23 mouse cellular contexts compared by ENCODE assay signal in the genomic region with DNA sequence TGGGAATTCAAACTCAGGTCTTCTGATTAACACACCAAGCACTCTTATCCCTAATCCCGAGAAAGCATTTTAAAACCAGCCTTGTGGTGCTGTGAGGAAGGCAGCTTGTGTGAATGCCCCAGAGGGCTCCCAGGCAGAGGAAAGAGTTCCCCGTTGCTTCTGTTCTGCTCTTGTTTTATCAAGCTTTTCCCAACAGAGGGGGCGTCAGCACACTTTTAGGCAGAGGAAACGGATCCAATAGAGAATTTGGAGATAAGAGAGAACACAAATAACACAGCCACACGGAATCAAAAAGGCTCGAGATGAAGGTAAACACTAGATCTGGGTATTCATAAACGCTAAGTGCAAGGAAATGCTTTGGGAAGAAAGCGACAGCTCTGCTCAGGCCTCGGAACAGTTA.
DNase-seq lines count a peak whose midpoint lies in the region; ATAC-seq and TF ChIP-seq lines count a peak whose summit lies in the region.
"Had no signal": no experiment of that assay in that cellular context is flagged by ENCODE, and none has a peak within 500 bp of the region (broad histone marks: within the 10 kb centered on the region; RNA-seq: fewer than 3 reads in every experiment).

No protein-coding gene starts in this region.

- H3K4me3 ChIP-seq in heart, embryonic 16.5 days (ENCODE audit: low read length): no peak overlapping the region
- no peak overlapping the region for H3K4me3 ChIP-seq in lung, embryonic 16.5 days (ENCODE audit: low read length)
- no peak overlapping the region for H3K4me3 ChIP-seq in lung, adult 2 months (replicated peaks; ENCODE audit: extremely low read depth, low read depth, low read length)
- no peak overlapping the region for H3K4me3 ChIP-seq in gastrocnemius, adult 2 months
- H3K4me3 ChIP-seq: embryonic facial prominence, embryonic 13.5 days; hindbrain, embryonic 12.5 days; layer of hippocampus, adult 2 months; limb, embryonic 13.5 days; neural tube, embryonic 12.5 days had no signal

- H3K9ac ChIP-seq in heart, embryonic 16.5 days (ENCODE audit: low read length): no peak overlapping the region
- H3K9ac ChIP-seq in lung, embryonic 16.5 days (ENCODE audit: low read length): no peak overlapping the region
- H3K9ac ChIP-seq: embryonic facial prominence, embryonic 13.5 days; hindbrain, embryonic 12.5 days; limb, embryonic 13.5 days; neural tube, embryonic 12.5 days had no signal

- ATAC-seq in heart, embryonic 16.5 days (replicated peaks; ENCODE audit: extremely low read depth, insufficient read depth, low FRiP score): no peak
- no peak for ATAC-seq in lung, embryonic 16.5 days (ENCODE audit: low read depth)
- ATAC-seq: forebrain, embryonic 16.5 days had no signal

- TF ChIP-seq CTCF in lung, adult 2 months (IDR thresholded peaks at IDR 0.05; ENCODE audit: insufficient read depth, low read length): no peak
- TF ChIP-seq CTCF in gastrocnemius, adult 2 months (IDR thresholded peaks at IDR 0.05): no peak

- peak overlapping the region; percentile 26 for H3K4me2 ChIP-seq in heart, embryonic 16.5 days (ENCODE audit: low read depth, low read length)
- 0 out of 2 replicates have a peak overlapping the region, but pooled peaks have one; percentile 6 for H3K4me2 ChIP-seq in lung, embryonic 16.5 days (ENCODE audit: low read depth, low read length)
- H3K4me2 ChIP-seq: embryonic facial prominence, embryonic 13.5 days; hindbrain, embryonic 12.5 days; limb, embryonic 13.5 days; neural tube, embryonic 12.5 days had no signal

- H3K4me1 ChIP-seq in heart, embryonic 16.5 days (ENCODE audit: control insufficient read depth, insufficient read depth, low read length): peaks cover 3% of the 10 kb centered on the region; the same call in 1 of the 2 replicates
- H3K4me1 ChIP-seq in lung, embryonic 16.5 days (replicated peaks; ENCODE audit: control insufficient read depth, insufficient read depth, low read length): peaks cover 3% of the 10 kb centered on the region; the same call in 1 of the 2 replicates
- no peaks in the 10 kb centered on the region for H3K4me1 ChIP-seq in lung, adult 2 months (ENCODE audit: control insufficient read depth, insufficient read depth, low read length)
- H3K4me1 ChIP-seq: neural tube, embryonic 12.5 days had no signal

- H3K36me3 ChIP-seq in heart, embryonic 16.5 days (ENCODE audit: control insufficient read depth, insufficient read depth): no peaks in the 10 kb centered on the region
- H3K36me3 ChIP-seq in lung, embryonic 16.5 days (ENCODE audit: control insufficient read depth, insufficient read depth, low read length): no peaks in the 10 kb centered on the region
- H3K36me3 ChIP-seq: embryonic facial prominence, embryonic 13.5 days; hindbrain, embryonic 12.5 days; limb, embryonic 13.5 days; neural tube, embryonic 12.5 days had no signal

- DNase-seq in heart, adult 11 months: peak; percentile 44
- no peak for DNase-seq in heart, postnatal 14 days
- no peak for DNase-seq in heart, adult 9 months (ENCODE audit: low spot score in 2 of 2)
- DNase-seq in lung, adult 2 months: no peak
- no peak for DNase-seq in gastrocnemius, adult 2 months
- DNase-seq: adrenal gland, postnatal 36 days; B cell, adult 2 months; cerebellum, adult 18-20 months; cerebellum, postnatal 25 days; gastrocnemius, postnatal 36 days; kidney, adult 18-20 months; kidney, postnatal 14 days; layer of hippocampus, postnatal 36 days; right cerebral cortex, postnatal 4 days; thymus, adult 2 months had no signal

- no peak overlapping the region for H3K27ac ChIP-seq in heart, embryonic 16.5 days (ENCODE audit: low read length)
- no peak overlapping the region for H3K27ac ChIP-seq in lung, embryonic 16.5 days (ENCODE audit: low read length)
- no peak overlapping the region for H3K27ac ChIP-seq in gastrocnemius, adult 2 months
- H3K27ac ChIP-seq: embryonic facial prominence, embryonic 13.5 days; hindbrain, embryonic 12.5 days; layer of hippocampus, adult 2 months; limb, embryonic 13.5 days; neural tube, embryonic 12.5 days had no signal

- WGBS in heart, embryonic 16.5 days: 10% methylated on average over 9 of the region's 9 CpGs
- WGBS in lung, embryonic 16.5 days: 10% methylated on average over 9 of the region's 9 CpGs
- 14% methylated on average over 9 of the region's 9 CpGs for WGBS in lung, adult 2 months

- H3K9me3 ChIP-seq in heart, embryonic 16.5 days (replicated peaks; ENCODE audit: control insufficient read depth, low read length): 0 out of 2 replicates have a peak, but pooled peaks cover 2% of the 10 kb centered on the region
- H3K9me3 ChIP-seq in lung, embryonic 16.5 days (ENCODE audit: control insufficient read depth, low read length): peaks cover 3% of the 10 kb centered on the region; the same call in 1 of the 2 replicates
- H3K9me3 ChIP-seq: hindbrain, embryonic 12.5 days; neural tube, embryonic 12.5 days had no signal

- H3K27me3 ChIP-seq in heart, embryonic 16.5 days (ENCODE audit: control insufficient read depth, insufficient read depth, low read length): no peaks in the 10 kb centered on the region
- H3K27me3 ChIP-seq in lung, embryonic 16.5 days (ENCODE audit: control insufficient read depth, insufficient read depth, low read depth, low read length): no peaks in the 10 kb centered on the region
- H3K27me3 ChIP-seq: embryonic facial prominence, embryonic 13.5 days; hindbrain, embryonic 12.5 days; limb, embryonic 13.5 days; neural tube, embryonic 12.5 days had no signal

- TF ChIP-seq POLR2A in lung, adult 2 months (IDR thresholded peaks at IDR 0.05; ENCODE audit: borderline replicate concordance, extremely low read depth, low read depth, low read length): no peak

- intact Hi-C loops in heart, postnatal 14 days (cut with DNase I): no loop called here
- intact Hi-C loops in gastrocnemius, adult 2 months (cut with DNase I): no loop called here
